Mouse (Mus musculus) kidney, embryonic 16.5 days (tissue): ENCODE measurements at regions not wholly inside any gene's neighbourhood (a gene's known extent, or its start where the extent isn't known, plus 50 kb on each side); places are given as distances from the start of the nearest gene placed in this dataset.
A peak's percentile ranks its signal among the peaks of the same experiment; 100 is the strongest.

Experiments
- ATAC-seq: fragments of 200-750 bp; cut with Nextera tagmentation; 2 replicates; pipeline ENCODE4 v1.8.0; 2017; ENCODE audit warnings: moderate TSS enrichment; ENCODE audit not compliant: low FRiP score, low TSS enrichment
- H3K27ac ChIP-seq: fragments of 300-500 bp; sonication (generic); 2 replicates; pipeline ENCODE4 v1.5.1; 2014; ENCODE audit warnings: low read length
- H3K27me3 ChIP-seq: fragments of 300-500 bp; sonication (generic); 2 replicates; pipeline ENCODE4 v1.6.1; 2014; ENCODE audit warnings: low read length, control low read depth, mixed read lengths; ENCODE audit not compliant: insufficient read depth
- H3K36me3 ChIP-seq: fragments of 300-500 bp; sonication (generic); 2 replicates; pipeline ENCODE4 v1.6.1; 2014; ENCODE audit warnings: low read length, control low read depth, mixed read lengths; ENCODE audit not compliant: insufficient read depth
- H3K4me1 ChIP-seq: fragments of 300-500 bp; sonication (generic); 2 replicates; pipeline ENCODE4 v1.6.1; 2014; ENCODE audit warnings: low read length, control low read depth, mixed read lengths; ENCODE audit not compliant: insufficient read depth
- H3K4me2 ChIP-seq: fragments of 300-500 bp; sonication (generic); replicated peaks from 2 replicates; pipeline ENCODE4 v1.6.1; 2014; ENCODE audit warnings: low read depth, low read length
- H3K4me3 ChIP-seq: fragments of 300-500 bp; sonication (generic); 2 replicates; pipeline ENCODE4 v1.5.1; 2014; ENCODE audit warnings: mild to moderate bottlenecking, low read length
- H3K9ac ChIP-seq: fragments of 300-500 bp; sonication (generic); replicated peaks from 2 replicates; pipeline ENCODE4 v1.6.1; 2014; ENCODE audit warnings: low read length
- H3K9me3 ChIP-seq: fragments of 300-500 bp; sonication (generic); 2 replicates; pipeline ENCODE4 v1.6.1; 2016; ENCODE audit warnings: low read length, control low read depth
- WGBS: fragments of 180-500 bp; shearing (Covaris S2); extraction: QIAGEN DNeasy Blood & Tissue Kit; methylation state at CpG from one replicate; pipeline ENCODE4 v1.1.7; 2014; 5-methylcytosine and 5-hydroxymethylcytosine counted together

GRCm38 (mm10) chr13:33721851-33722250 lies 60.6 kb downstream of the Serpinb6d start:
- no peaks in the 10 kb centered on the region for H3K4me1 ChIP-seq
- no peak overlapping the region for H3K9ac ChIP-seq
- H3K4me2 ChIP-seq: no peak overlapping the region
- H3K27me3 ChIP-seq: no peaks in the 10 kb centered on the region
- no peak for ATAC-seq
- H3K36me3 ChIP-seq: no peaks in the 10 kb centered on the region
- H3K4me3 ChIP-seq: no peak overlapping the region
- H3K9me3 ChIP-seq: no peaks in the 10 kb centered on the region
- H3K27ac ChIP-seq: no peak overlapping the region

DNA sequence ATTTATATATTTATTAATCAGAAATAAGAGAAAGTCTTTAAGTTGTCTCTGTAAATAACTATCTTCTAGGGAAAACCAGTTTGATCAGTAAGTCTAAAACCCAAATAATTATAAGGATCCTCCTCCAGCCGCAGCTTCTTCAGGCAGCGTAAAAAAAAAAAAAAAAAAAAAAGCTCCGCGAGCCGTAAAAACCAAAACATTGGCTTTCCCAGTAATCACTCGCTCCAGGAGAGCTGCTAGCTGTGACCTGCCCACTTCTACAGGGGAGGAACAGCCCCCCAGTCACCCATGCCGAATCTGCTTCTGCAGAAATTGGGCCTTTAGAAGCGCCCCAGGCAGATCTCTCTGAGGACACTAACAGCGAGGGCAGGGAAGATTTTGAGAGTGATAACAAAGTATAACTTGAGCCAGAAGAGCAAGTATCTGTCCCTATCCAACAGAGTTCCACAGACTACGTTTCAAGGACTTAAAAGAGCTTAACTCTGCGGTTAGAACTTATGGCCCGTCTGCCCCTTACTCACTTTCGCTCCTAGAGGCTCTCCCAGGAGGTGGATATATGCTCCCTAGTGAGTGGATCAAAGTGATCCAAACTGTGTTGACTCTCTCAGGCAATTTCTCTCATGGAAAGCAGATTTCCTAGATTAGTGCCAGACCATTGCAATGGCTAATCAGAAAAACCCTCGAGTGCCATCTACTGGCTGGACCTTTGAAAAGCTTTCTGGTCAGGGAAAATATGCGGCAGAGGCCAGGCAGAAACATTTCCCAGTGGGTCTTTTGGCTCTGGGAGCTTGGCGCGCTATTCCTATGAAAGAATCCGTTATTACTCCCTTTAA lies 80.7 kb downstream of the Serpinb6e start:
- no peaks in the 10 kb centered on the region for H3K9me3 ChIP-seq
- no peaks in the 10 kb centered on the region for H3K4me1 ChIP-seq
- H3K27ac ChIP-seq: no peak overlapping the region
- H3K9ac ChIP-seq: 0 out of 2 replicates have a peak overlapping the region, but pooled peaks have one; percentile 46
- peak overlapping the region; percentile 25 for H3K4me3 ChIP-seq
- H3K36me3 ChIP-seq: no peaks in the 10 kb centered on the region
- H3K4me2 ChIP-seq: peak overlapping the region; percentile 39
- peak; percentile 51; the same call in 1 of the 2 replicates for ATAC-seq
- WGBS: 41% methylated on average over 18 of the region's 18 CpGs
- no peaks in the 10 kb centered on the region for H3K27me3 ChIP-seq

GRCm38 (mm10) chr13:33763295-33763916 lies 79.8 kb downstream of the Serpinb6e start:
- WGBS: 86% methylated on average over 14 of the region's 14 CpGs
- Histone ChIP-seq H3K27ac (no peak overlapping the region), H3K4me3 (no peak overlapping the region), H3K27me3 (no peaks in the 10 kb centered on the region), H3K4me2 (no peak overlapping the region), H3K9ac (no peak overlapping the region), H3K9me3 (no peaks in the 10 kb centered on the region), H3K36me3 (no peaks in the 10 kb centered on the region), H3K4me1 (no peaks in the 10 kb centered on the region)
- no peak for ATAC-seq
